Mouse (Mus musculus) adrenal gland, adult 2 months (tissue): ENCODE measurements at regions not wholly inside any gene's neighbourhood (a gene's known extent, or its start where the extent isn't known, plus 50 kb on each side); places are given as distances from the start of the nearest gene placed in this dataset.
A peak's percentile ranks its signal among the peaks of the same experiment; 100 is the strongest.

Experiments
- DNase-seq: peaks from one replicate; pipeline ENCODE4 v3.0.0; 2021

DNA sequence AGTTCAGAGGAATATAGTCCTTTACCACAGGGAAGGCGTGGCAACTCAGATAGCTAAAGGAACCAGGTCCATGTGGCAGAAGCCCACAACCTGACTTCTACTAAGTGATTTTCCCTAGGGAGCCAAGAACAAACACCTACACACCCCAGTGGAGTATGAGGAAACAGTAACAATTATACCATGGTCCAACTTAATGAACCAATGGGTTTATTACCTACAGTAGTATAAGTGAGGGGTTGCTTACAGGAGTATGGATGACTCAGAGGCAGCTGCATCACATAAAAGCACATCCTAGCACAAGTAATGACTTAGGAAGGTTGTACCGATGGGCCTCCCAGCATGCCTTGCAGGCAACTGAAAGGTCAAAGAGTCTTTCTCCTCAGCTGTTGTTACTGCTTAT is 98.7 kb upstream of the Cul1 start:
- no peak for DNase-seq

DNA sequence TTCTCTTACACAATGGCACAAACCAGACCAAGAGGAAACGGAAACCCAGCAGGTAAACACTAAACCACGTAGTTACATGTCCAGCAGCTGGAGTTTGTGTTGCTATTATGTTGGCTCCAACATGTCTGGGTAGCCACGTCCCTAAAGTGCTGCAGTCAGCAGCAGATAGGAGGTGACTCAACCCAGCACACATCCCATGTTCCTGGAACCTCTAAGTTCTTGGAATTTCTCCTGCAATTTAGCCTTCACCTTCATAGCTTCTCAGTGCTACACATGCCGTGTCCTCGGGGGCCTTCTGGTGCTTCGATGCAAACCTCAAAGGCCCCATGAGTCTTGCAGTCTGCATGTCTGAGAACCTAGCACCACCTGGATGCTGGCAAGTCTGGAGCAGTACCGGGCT is 97.7 kb upstream of the Cul1 start:
- peak; percentile 35 for DNase-seq

DNA sequence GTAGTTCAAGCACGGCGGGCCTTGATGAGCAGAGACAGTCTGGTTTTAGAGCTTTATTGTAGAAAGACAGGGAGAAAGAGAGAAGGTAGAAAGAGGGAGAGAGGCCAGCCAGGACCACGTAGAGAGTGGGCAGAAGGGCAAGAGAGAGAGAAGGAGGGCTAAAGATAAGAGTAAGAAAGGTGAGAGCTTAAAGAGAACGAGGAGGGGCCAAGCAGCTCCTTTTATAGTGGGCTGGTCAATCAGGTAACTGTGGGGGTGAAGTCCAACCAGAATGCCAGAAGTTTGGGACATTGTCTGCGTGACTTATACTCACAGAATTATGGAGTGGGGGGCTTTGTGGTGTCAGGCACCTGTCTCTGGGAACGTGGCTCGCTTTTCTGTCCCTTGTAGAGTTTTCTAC is 96.7 kb upstream of the Cul1 start:
- DNase-seq: no peak

GRCm38 (mm10) chr6:47358686-47359085 is 94.5 kb upstream of the Cul1 start:
- DNase-seq: peak; percentile 16

DNA sequence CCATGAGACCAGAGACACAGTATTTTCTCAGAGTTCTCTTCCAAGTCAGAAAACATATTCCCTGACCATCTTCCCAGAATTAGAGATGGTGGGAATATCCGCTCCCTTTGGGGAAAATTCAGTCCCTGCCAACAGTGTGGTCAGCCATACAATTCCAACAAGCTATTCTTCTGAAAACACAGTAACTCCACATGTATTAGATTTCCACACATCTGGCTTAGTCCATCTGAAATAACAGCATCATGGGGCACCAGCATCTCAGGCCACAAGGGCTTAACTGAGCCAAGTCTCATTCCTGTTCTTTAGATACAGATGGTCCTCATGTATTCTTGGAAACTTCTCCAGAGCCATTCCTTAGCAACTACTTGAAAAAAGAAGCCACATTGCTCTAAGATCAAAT is 89.2 kb upstream of the Cul1 start:
- no peak for DNase-seq

- no peak for DNase-seq
These were observed 88.6 kb upstream of the Cul1 start for GRCm38 (mm10) chr6:47364556-47364955.

- DNase-seq: no peak
These were observed 87.2 kb upstream of the Cul1 start for GRCm38 (mm10) chr6:47365651-47366645.

DNA sequence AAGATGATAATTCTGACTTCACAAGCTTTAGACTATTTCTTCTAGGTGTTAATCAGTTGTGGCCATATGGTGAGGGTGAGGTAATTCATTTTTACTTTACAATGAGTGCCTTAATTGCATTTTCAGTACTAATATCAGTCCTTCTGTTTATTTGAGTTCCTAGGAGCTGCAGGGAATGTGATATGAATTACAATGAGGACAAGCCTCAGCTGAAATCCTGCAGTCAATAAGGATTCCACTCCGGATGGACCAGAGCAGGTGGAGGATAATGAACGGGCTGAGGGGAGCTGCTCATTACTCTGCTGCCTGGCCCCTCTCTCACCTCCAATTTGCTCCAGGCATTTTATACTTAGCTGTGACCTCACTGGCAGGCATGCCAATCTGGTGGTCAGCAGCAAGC is 85.7 kb upstream of the Cul1 start:
- DNase-seq: no peak

DNA sequence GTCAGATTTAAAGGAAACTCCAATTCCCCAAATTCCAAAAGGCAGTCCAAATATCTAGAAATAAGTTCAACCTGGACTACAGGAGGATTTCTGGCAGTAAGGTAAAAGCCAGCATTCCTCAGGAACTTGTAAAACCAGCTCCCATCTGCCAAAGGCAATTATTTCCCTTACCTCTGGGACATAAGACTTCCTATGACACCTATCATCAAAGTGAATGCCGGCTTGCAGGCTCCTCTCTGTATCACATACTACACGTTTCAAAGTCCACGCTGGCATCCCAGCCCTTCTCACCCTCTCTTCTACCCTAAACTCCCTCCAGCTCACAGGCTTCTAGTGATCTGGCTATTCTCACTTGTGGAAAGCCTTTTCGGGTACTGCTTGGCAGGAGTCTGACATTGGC is 77.5 kb upstream of the Cul1 start:
- no peak for DNase-seq

- no peak for DNase-seq
These were observed 71.7 kb upstream of the Cul1 start for GRCm38 (mm10) chr6:47381451-47381850.

- no peak for DNase-seq
These were observed 66.6 kb upstream of the Cul1 start for GRCm38 (mm10) chr6:47386550-47386949.

- no peak for DNase-seq
These were observed 63.3 kb upstream of the Cul1 start for GRCm38 (mm10) chr6:47389908-47390307.

- peak; percentile 48 for DNase-seq
These were observed 62.7 kb upstream of the Cul1 start for GRCm38 (mm10) chr6:47390436-47391002.

DNA sequence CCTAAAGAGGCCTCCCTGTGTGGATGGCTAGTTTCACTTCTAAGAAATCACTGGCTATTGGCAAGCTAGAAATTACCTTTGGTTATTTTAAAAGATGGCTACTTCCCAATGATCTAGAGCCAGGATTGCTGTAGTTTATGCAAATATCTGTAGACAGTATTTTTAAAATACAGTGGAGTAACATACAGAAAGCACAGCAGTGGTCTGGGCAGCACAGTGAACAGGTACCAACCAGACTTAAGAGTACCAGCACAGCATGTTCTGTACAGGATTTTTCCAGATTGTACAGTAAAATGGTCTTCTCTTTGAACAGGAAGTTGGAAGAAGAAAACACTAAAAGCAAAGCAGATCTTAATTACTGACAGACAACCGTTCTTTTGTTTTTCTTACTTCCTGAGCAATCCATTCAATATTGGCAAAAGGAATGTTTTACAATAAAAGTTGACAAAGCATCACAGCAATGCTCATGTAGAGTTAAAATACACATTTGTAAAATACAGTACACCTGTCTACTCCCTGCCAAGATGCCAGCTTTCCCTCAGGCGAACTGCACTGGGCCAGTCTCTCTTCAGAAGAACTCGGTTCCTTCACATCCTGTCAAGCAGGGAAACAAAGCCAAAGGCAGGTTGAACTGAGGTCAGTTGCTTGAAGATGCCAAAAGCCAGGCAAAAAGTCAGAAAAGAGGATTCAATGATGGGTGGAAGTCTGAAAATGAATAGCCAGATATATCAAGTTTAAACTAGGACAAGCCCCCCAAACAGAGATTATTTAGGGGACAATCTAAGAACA is 62.0 kb upstream of the Cul1 start:
- DNase-seq: no peak

- DNase-seq: peak; percentile 69
These were observed 57.5 kb upstream of the Cul1 start for GRCm38 (mm10) chr6:47395465-47396337.
